Mouse (Mus musculus): ENCODE data around the gene Vmn2r62. TPM values are rescaled to one million over a fixed set of nuclear protein-coding genes. Genes with fewer than 3 reads are reported as not detected.
"Not testable (repeated sequence)": the region's sequence is repeated elsewhere in the genome, so short reads cannot be mapped to it uniquely, and the experiment has no call there.

Vmn2r62 gene
- total RNA-seq (2015; ENCODE audit: low replicate concordance) (not detected in 2 replicates), total RNA-seq (2017; ENCODE audit: low replicate concordance) (not detected in 2 replicates)

DNA sequence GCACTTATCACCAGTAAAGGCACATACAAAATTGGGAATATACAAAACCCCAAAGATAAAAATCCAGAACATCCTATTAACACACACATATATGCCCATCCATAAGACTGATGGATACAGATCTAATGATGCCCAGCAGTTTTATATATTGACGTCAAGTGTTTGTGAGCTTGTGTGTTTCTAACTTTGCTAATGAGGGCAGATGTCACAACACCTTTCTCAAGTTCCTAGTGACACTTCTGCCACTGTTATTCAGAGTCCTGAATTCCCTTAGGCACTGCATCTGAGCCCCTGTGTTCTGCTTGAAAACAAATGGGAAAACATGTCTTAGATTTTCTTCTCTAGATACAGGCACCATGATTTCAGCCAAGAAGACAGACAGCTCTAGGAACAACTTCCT is at the start of gene Vmn2r62:
Gene Vmn2r62, minus strand, starts transcription at position 101 of the 400 bp plus-strand sequence.
- not testable (repeated sequence) for ATAC-seq (replicated peaks; ENCODE audit: low FRiP score, poor library complexity, severe bottlenecking)

DNA sequence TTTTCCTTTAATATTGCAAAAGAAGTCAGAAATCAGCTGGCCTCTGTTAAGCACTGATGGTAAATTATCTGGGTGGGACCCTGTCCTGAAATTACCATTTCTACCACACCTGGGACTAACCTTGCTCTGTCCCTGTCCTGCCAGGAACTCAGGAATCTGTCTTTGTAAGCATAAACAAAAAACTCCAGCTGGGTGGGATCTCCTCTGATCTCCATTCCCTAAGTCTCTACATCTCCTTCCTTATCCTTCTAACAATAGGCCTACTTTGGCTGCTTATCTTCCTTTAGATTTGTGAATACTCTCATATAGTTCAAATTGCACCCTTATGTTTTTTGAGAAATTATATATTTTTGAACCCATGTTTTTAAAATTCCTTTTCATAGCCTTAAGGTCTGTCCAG is 45.0 kb upstream of the Vmn2r62 start:
- not testable (repeated sequence) for ATAC-seq (replicated peaks; ENCODE audit: low FRiP score, poor library complexity, severe bottlenecking)

DNA sequence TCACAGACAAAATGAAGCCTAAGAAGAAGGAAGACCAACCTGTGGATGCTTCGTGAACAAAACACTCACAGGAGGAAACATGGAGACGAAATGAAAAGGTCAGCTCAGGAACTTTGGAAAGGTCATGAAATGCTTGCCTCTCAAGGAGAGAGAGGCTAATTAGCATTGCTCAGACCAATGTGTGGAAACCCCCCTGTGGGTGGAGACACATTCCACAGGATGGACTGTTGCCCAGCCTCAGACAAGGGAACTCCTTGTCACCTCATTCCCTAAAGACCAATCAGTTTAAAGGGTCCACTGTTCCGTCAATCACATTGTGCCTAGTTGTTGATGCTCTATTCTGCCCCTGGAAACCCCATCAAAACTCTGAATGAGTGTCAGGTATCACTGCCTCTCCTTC is 38.9 kb upstream of the Vmn2r62 start:
- no peak for ATAC-seq (replicated peaks; ENCODE audit: low FRiP score, poor library complexity, severe bottlenecking)

DNA sequence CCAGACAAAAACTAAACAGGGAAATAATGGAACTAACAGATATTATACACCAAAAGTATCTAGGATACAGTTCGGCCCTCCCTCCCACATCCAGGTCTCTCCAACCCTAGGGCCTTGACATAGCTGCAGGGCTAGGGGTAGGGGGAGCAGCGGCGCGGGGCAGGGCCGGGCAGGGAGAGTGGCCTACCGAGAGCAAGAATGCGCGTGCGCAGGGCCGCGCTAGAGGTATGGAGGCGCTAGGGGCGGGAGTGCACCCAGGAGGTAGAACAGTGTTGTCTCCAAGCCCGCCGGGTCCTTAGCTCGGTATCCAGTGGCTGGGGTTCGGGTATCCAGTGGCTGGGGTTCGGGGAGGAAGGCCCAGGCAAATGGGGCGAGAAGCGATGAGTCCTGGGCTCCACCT is 43.5 kb downstream of the Vmn2r62 start:
- no peak for ATAC-seq (replicated peaks; ENCODE audit: low FRiP score, poor library complexity, severe bottlenecking)

DNA sequence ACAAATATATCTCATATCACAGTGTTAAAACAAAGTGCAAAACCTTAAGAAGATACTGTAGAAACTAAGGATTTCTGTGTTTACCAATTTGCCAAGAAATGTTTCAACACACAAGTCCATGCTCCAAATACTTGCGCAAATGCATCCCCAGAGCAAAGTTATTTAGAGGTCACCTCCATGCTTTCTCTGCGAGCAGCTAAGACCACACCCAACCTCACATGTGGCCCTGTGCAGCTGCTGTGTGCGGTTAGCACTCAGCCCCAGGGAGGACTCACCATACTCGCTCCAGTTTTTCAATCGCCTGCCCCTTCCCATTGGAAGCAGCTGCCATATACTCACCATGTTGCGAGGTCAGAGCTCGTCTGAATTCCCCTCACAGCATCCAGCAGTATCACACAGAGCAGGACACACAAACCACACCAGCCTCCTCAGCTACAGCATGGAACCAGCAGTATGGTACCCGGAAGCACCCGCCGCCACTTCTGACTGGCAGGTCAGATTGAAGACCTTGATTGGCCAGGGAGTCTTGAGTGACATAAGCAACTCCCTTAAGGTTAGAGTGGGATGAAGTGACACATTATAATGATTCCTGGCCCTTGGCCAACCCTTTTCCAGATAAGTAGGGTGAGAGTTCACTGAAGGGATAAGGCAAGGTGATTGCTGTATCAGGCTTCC is 54.7 kb downstream of the Vmn2r62 start:
- ATAC-seq (replicated peaks; ENCODE audit: low FRiP score, poor library complexity, severe bottlenecking), result no peak

DNA sequence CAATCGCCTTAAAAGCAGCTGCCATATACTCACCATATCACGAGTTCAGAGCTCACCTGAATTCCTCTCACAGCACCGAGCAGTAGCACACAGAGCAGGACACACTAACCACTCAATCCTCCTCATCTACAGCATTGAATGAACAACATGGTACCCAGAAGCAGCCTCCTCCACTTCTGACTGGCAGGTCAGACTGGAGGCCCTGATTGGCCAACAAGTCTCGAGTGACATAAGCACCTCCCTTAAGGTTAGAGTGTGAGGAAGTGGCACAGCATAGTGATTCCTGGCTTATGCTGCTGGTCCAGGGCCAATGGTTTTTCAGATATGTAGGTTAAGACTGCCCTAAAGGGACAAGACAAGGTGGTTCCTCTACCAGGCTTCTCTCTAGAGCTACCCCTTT is 66.4 kb downstream of the Vmn2r62 start, which contains the start of gene Gm17067:
Gene Gm17067, minus strand, starts transcription at position 101 of the 400 bp plus-strand sequence.
- ATAC-seq (replicated peaks; ENCODE audit: low FRiP score, poor library complexity, severe bottlenecking), result not testable (repeated sequence)

Other genes starting within 250 kb of the Vmn2r62 start
- not detected in 2 replicates for gene Gm21028, start 214.9 kb downstream of the Vmn2r62 start, total RNA-seq (2015; ENCODE audit: low replicate concordance)
- not detected in 2 replicates for gene Gm21028, start 214.9 kb downstream of the Vmn2r62 start, total RNA-seq (2017; ENCODE audit: low replicate concordance)
- gene Zfp977, start 201.0 kb downstream of the Vmn2r62 start, total RNA-seq (2015; ENCODE audit: low replicate concordance), result not detected in 2 replicates
- gene Zfp977, start 201.0 kb downstream of the Vmn2r62 start, total RNA-seq (2017; ENCODE audit: low replicate concordance), result 1.3 TPM in 1 of 2 replicates, not detected in the other
- gene Zfp976, start 150.9 kb downstream of the Vmn2r62 start, total RNA-seq (2015; ENCODE audit: low replicate concordance), result 0.96 TPM in 1 of 2 replicates, not detected in the other
- 0.42 and 0.94 TPM in 2 replicates for gene Zfp976, start 150.9 kb downstream of the Vmn2r62 start, total RNA-seq (2017; ENCODE audit: low replicate concordance)
- 3.8 TPM in 1 of 2 replicates, not detected in the other for gene Zfp975, start 100.8 kb downstream of the Vmn2r62 start, total RNA-seq (2015; ENCODE audit: low replicate concordance)
- gene Zfp975, start 100.8 kb downstream of the Vmn2r62 start, total RNA-seq (2017; ENCODE audit: low replicate concordance), result 0.56 and 0.77 TPM in 2 replicates
- not detected in 2 replicates for gene Gm17067, start 66.5 kb downstream of the Vmn2r62 start, total RNA-seq (2015; ENCODE audit: low replicate concordance)
- not detected in 2 replicates for gene Gm17067, start 66.5 kb downstream of the Vmn2r62 start, total RNA-seq (2017; ENCODE audit: low replicate concordance)
- gene Gm2381, start 73.7 kb upstream of the Vmn2r62 start, total RNA-seq (2015; ENCODE audit: low replicate concordance), result not detected in 2 replicates
- not detected in 2 replicates for gene Gm2381, start 73.7 kb upstream of the Vmn2r62 start, total RNA-seq (2017; ENCODE audit: low replicate concordance)
- gene Vmn2r63, start 140.3 kb upstream of the Vmn2r62 start, total RNA-seq (2015; ENCODE audit: low replicate concordance), result 0.19 TPM in 1 of 2 replicates, not detected in the other
- not detected in 2 replicates for gene Vmn2r63, start 140.3 kb upstream of the Vmn2r62 start, total RNA-seq (2017; ENCODE audit: low replicate concordance)
- not detected in 2 replicates for gene Gm9268, start 225.2 kb upstream of the Vmn2r62 start, total RNA-seq (2015; ENCODE audit: low replicate concordance)
- not detected in 2 replicates for gene Gm9268, start 225.2 kb upstream of the Vmn2r62 start, total RNA-seq (2017; ENCODE audit: low replicate concordance)

Measured in erythroblast, adult 5-6 weeks (primary cell).